Mouse (Mus musculus) hindbrain, embryonic 15.5 days (tissue): ENCODE data around the gene Arid1b. TPM values are rescaled to one million over a fixed set of nuclear protein-coding genes. Genes with fewer than 3 reads are reported as not detected.
A peak's percentile ranks its signal among the peaks of the same experiment; 100 is the strongest.

Source experiments
- ATAC-seq: fragments of 200-750 bp; cut with Nextera tagmentation; 2 replicates; pipeline ENCODE4 v1.8.0; 2017; ENCODE audit warnings: low read depth, moderate number of reproducible peaks, moderate TSS enrichment; ENCODE audit not compliant: low FRiP score
- H3K27ac ChIP-seq: fragments of 300-500 bp; sonication (generic); replicated peaks from 2 replicates; pipeline ENCODE4 v1.5.1; 2015; ENCODE audit warnings: mild to moderate bottlenecking, inconsistent platforms
- H3K27me3 ChIP-seq: fragments of 300-500 bp; sonication (generic); 2 replicates; pipeline ENCODE4 v1.6.1; 2015; ENCODE audit warnings: control low read depth, inconsistent platforms
- H3K36me3 ChIP-seq: fragments of 300-500 bp; sonication (generic); 2 replicates; pipeline ENCODE4 v1.6.1; 2015; ENCODE audit warnings: control low read depth, inconsistent platforms
- H3K4me1 ChIP-seq: fragments of 300-500 bp; sonication (generic); replicated peaks from 2 replicates; pipeline ENCODE4 v1.6.1; 2015; ENCODE audit warnings: control low read depth, inconsistent platforms
- H3K4me2 ChIP-seq: fragments of 300-500 bp; sonication (generic); 2 replicates; pipeline ENCODE4 v1.6.1; 2015; ENCODE audit warnings: moderate library complexity, mild to moderate bottlenecking, inconsistent platforms
- H3K4me3 ChIP-seq: fragments of 300-500 bp; sonication (generic); 2 replicates; pipeline ENCODE4 v1.5.1; 2015; ENCODE audit warnings: mild to moderate bottlenecking, inconsistent platforms
- H3K9ac ChIP-seq: fragments of 300-500 bp; sonication (generic); 2 replicates; pipeline ENCODE4 v1.6.1; 2015; ENCODE audit warnings: inconsistent platforms
- H3K9me3 ChIP-seq: fragments of 300-500 bp; sonication (generic); 2 replicates; pipeline ENCODE4 v1.6.1; 2016; ENCODE audit warnings: control low read depth, inconsistent platforms
- WGBS: fragments of 180-500 bp; shearing (Covaris S2); methylation state at CpG from one replicate; pipeline ENCODE4 v1.1.7; 2015; 5-methylcytosine and 5-hydroxymethylcytosine counted together
- polyA plus RNA-seq: library from polyadenylated mRNA; unstranded; fragments of >200 nt; fragmentation: Nextera tagmentation; extraction: Ambion mirVana; gene quantifications from 2 replicates; pipeline ENCODE4 v1.2.1, GENCODE M21; 2015

Gene Arid1b
- polyA plus RNA-seq, 1 experiment from 2014 or later, result 14.3 TPM

GRCm38 (mm10) chr17:4972261-4972660 is 21.9 kb upstream of the Arid1b start:
- 59% methylated on average over 6 of the region's 6 CpGs for WGBS
- no peak for ATAC-seq

GRCm38 (mm10) chr17:4974736-4975135 is 19.4 kb upstream of the Arid1b start:
- Histone ChIP-seq H3K36me3 (no peaks in the 10 kb centered on the region), H3K9ac (no peak overlapping the region), H3K27ac (no peak overlapping the region), H3K4me3 (no peak overlapping the region), H3K4me2 (no peak overlapping the region), H3K4me1 (0 out of 2 replicates have a peak, but pooled peaks cover 4% of the 10 kb centered on the region), H3K27me3 (no peaks in the 10 kb centered on the region), H3K9me3 (no peaks in the 10 kb centered on the region)
- ATAC-seq, result peak; percentile 72; the same call in 1 of the 2 replicates
- 66% methylated on average over 11 of the region's 11 CpGs for WGBS

More at GRCm38 (mm10) chr17:4972261-4972660, 21.9 kb upstream of the Arid1b start:
- Histone ChIP-seq H3K9me3 (no peaks in the 10 kb centered on the region), H3K27me3 (no peaks in the 10 kb centered on the region), H3K36me3 (no peaks in the 10 kb centered on the region), H3K4me2 (no peak overlapping the region), H3K9ac (no peak overlapping the region), H3K4me1 (0 out of 2 replicates have a peak, but pooled peaks cover 4% of the 10 kb centered on the region), H3K4me3 (no peak overlapping the region), H3K27ac (no peak overlapping the region)

- WGBS, result 91% methylated on average over 7 of the region's 7 CpGs
- no peak overlapping the region for H3K4me2 ChIP-seq
Measured at GRCm38 (mm10) chr17:4980151-4980550, 14.0 kb upstream of the Arid1b start.

GRCm38 (mm10) chr17:4982819-4983218 is 11.3 kb upstream of the Arid1b start:
- no peak overlapping the region for H3K4me3 ChIP-seq
- H3K4me1 ChIP-seq, result no peaks in the 10 kb centered on the region
- 92% methylated on average over 5 of the region's 5 CpGs for WGBS
- H3K4me2 ChIP-seq, result no peak overlapping the region
- H3K27me3 ChIP-seq, result no peaks in the 10 kb centered on the region
- no peak overlapping the region for H3K27ac ChIP-seq
- no peaks in the 10 kb centered on the region for H3K9me3 ChIP-seq
- no peaks in the 10 kb centered on the region for H3K36me3 ChIP-seq
- no peak for ATAC-seq
- no peak overlapping the region for H3K9ac ChIP-seq

More at GRCm38 (mm10) chr17:4980151-4980550, 14.0 kb upstream of the Arid1b start:
- Histone ChIP-seq H3K9me3 (no peaks in the 10 kb centered on the region), H3K4me3 (no peak overlapping the region), H3K27me3 (no peaks in the 10 kb centered on the region), H3K9ac (no peak overlapping the region), H3K27ac (no peak overlapping the region), H3K36me3 (no peaks in the 10 kb centered on the region), H3K4me1 (no peaks in the 10 kb centered on the region)
- ATAC-seq, result no peak

- H3K9ac ChIP-seq, result no peak overlapping the region
- H3K27ac ChIP-seq, result no peak overlapping the region
- no peak overlapping the region for H3K4me2 ChIP-seq
- H3K27me3 ChIP-seq, result no peaks in the 10 kb centered on the region
- no peak for ATAC-seq
- 90% methylated on average over 7 of the region's 7 CpGs for WGBS
- no peaks in the 10 kb centered on the region for H3K9me3 ChIP-seq
- H3K36me3 ChIP-seq, result no peaks in the 10 kb centered on the region
- H3K4me1 ChIP-seq, result no peaks in the 10 kb centered on the region
- H3K4me3 ChIP-seq, result no peak overlapping the region
Measured at GRCm38 (mm10) chr17:4984691-4985090, 9.4 kb upstream of the Arid1b start.

- Histone ChIP-seq H3K4me2 (no peak overlapping the region), H3K9ac (no peak overlapping the region)
- 37% methylated on average over 16 of the region's 16 CpGs for WGBS
Measured at GRCm38 (mm10) chr17:4990911-4991560, 3.1 kb upstream of the Arid1b start.

GRCm38 (mm10) chr17:4991600-4991999 is 2.5 kb upstream of the Arid1b start:
- Histone ChIP-seq H3K36me3 (no peaks in the 10 kb centered on the region), H3K9ac (no peak overlapping the region), H3K4me2 (no peak overlapping the region), H3K4me1 (peaks cover 27% of the 10 kb centered on the region), H3K9me3 (no peaks in the 10 kb centered on the region), H3K27ac (no peak overlapping the region), H3K27me3 (no peaks in the 10 kb centered on the region), H3K4me3 (no peak overlapping the region)
- ATAC-seq, result no peak
- WGBS, result 71% methylated on average over 10 of the region's 10 CpGs

More at GRCm38 (mm10) chr17:4990911-4991560, 3.1 kb upstream of the Arid1b start:
- ATAC-seq, result no peak
- H3K9me3 ChIP-seq, result no peaks in the 10 kb centered on the region
- no peaks in the 10 kb centered on the region for H3K36me3 ChIP-seq
- H3K27me3 ChIP-seq, result no peaks in the 10 kb centered on the region
- H3K4me3 ChIP-seq, result no peak overlapping the region
- H3K4me1 ChIP-seq, result peaks cover 27% of the 10 kb centered on the region
- no peak overlapping the region for H3K27ac ChIP-seq

GRCm38 (mm10) chr17:4993497-4993839 is 664 bp upstream of the Arid1b start:
- Histone ChIP-seq H3K27ac (peak overlapping the region; percentile 100), H3K4me3 (peak overlapping the region; percentile 95), H3K9ac (peak overlapping the region; percentile 91), H3K27me3 (no peaks in the 10 kb centered on the region), H3K4me2 (peak overlapping the region; percentile 65), H3K36me3 (no peaks in the 10 kb centered on the region), H3K4me1 (peaks cover 31% of the 10 kb centered on the region), H3K9me3 (no peaks in the 10 kb centered on the region)
- 9% methylated on average over 9 of the region's 9 CpGs for WGBS
- ATAC-seq, result no peak

- H3K9me3 ChIP-seq, result no peaks in the 10 kb centered on the region
- WGBS, result 0% methylated on average over 37 of the region's 55 CpGs
- H3K4me2 ChIP-seq, result peak overlapping the region; percentile 65
Measured at GRCm38 (mm10) chr17:4994504-4994812, 326 bp downstream of the Arid1b start.

GRCm38 (mm10) chr17:4994813-4995560 is 855 bp downstream of the Arid1b start:
- H3K4me2 ChIP-seq, result peak overlapping the region; percentile 65
- ATAC-seq, result peak; percentile 68
- no peaks in the 10 kb centered on the region for H3K36me3 ChIP-seq
- peak overlapping the region; percentile 95 for H3K4me3 ChIP-seq
- peaks cover 39% of the 10 kb centered on the region for H3K4me1 ChIP-seq
- no peaks in the 10 kb centered on the region for H3K9me3 ChIP-seq
- under 1% methylated on average over 53 of the region's 81 CpGs for WGBS
- peak overlapping the region; percentile 100 for H3K27ac ChIP-seq
- peak overlapping the region; percentile 91 for H3K9ac ChIP-seq
- H3K27me3 ChIP-seq, result no peaks in the 10 kb centered on the region

More at GRCm38 (mm10) chr17:4994504-4994812, 326 bp downstream of the Arid1b start:
- peak; percentile 35; the same call in 1 of the 2 replicates for ATAC-seq
- peak overlapping the region; percentile 91 for H3K9ac ChIP-seq
- peak overlapping the region; percentile 95 for H3K4me3 ChIP-seq
- no peaks in the 10 kb centered on the region for H3K36me3 ChIP-seq
- peaks cover 36% of the 10 kb centered on the region for H3K4me1 ChIP-seq
- peak overlapping the region; percentile 100 for H3K27ac ChIP-seq
- H3K27me3 ChIP-seq, result no peaks in the 10 kb centered on the region

GRCm38 (mm10) chr17:4995561-4996051 is 1.5 kb downstream of the Arid1b start:
- H3K4me1 ChIP-seq, result peaks cover 43% of the 10 kb centered on the region
- H3K4me2 ChIP-seq, result peak overlapping the region; percentile 65
- no peaks in the 10 kb centered on the region for H3K9me3 ChIP-seq
- under 1% methylated on average over 33 of the region's 56 CpGs for WGBS
- peak overlapping the region; percentile 95 for H3K4me3 ChIP-seq
- peak overlapping the region; percentile 100 for H3K27ac ChIP-seq
- H3K36me3 ChIP-seq, result no peaks in the 10 kb centered on the region
- peak; percentile 12 for ATAC-seq
- no peaks in the 10 kb centered on the region for H3K27me3 ChIP-seq
- H3K9ac ChIP-seq, result peak overlapping the region; percentile 91

- Histone ChIP-seq H3K4me2 (peak overlapping the region; percentile 65), H3K4me3 (peak overlapping the region; percentile 95), H3K9ac (peak overlapping the region; percentile 91), H3K27me3 (no peaks in the 10 kb centered on the region), H3K9me3 (no peaks in the 10 kb centered on the region), H3K36me3 (no peaks in the 10 kb centered on the region), H3K27ac (peak overlapping the region; percentile 100), H3K4me1 (peaks cover 43% of the 10 kb centered on the region)
- peak; percentile 37 for ATAC-seq
- WGBS, result under 1% methylated on average over 67 of the region's 95 CpGs
Measured at GRCm38 (mm10) chr17:4996121-4996813, 2.1 kb downstream of the Arid1b start.
